Mouse (Mus musculus) heart, embryonic 11.5 days (tissue): ENCODE measurements around the gene Tbc1d10c. TPM values are rescaled to one million over a fixed set of nuclear protein-coding genes. Genes with fewer than 3 reads are reported as not detected.

Experiments
- ATAC-seq: fragments of 200-750 bp; cut with Nextera tagmentation; replicated peaks from 2 replicates; pipeline ENCODE4 v1.8.0; 2017; ENCODE audit warnings: moderate library complexity; ENCODE audit not compliant: insufficient number of reproducible peaks, low FRiP score, low TSS enrichment
- H3K27ac ChIP-seq: fragments of 300-500 bp; sonication (generic); 2 replicates; pipeline ENCODE4 v1.5.1; 2014; ENCODE audit warnings: mild to moderate bottlenecking, low read depth, low read length
- H3K27me3 ChIP-seq: fragments of 300-500 bp; sonication (generic); 2 replicates; pipeline ENCODE4 v1.6.1; 2014; ENCODE audit warnings: mild to moderate bottlenecking, low read length, mixed read lengths; ENCODE audit not compliant: control insufficient read depth, insufficient read depth
- H3K36me3 ChIP-seq: fragments of 300-500 bp; sonication (generic); 2 replicates; pipeline ENCODE4 v1.6.1; 2014; ENCODE audit warnings: mild to moderate bottlenecking, low read length, moderate library complexity, mixed read lengths; ENCODE audit not compliant: control insufficient read depth, insufficient read depth
- H3K4me1 ChIP-seq: fragments of 300-500 bp; sonication (generic); 2 replicates; pipeline ENCODE4 v1.6.1; 2014; ENCODE audit warnings: low read length; ENCODE audit not compliant: control insufficient read depth, insufficient read depth
- H3K4me2 ChIP-seq: fragments of 300-500 bp; sonication (generic); 2 replicates; pipeline ENCODE4 v1.6.1; 2014; ENCODE audit warnings: mild to moderate bottlenecking, moderate library complexity
- H3K4me3 ChIP-seq: fragments of 300-500 bp; sonication (generic); 2 replicates; pipeline ENCODE4 v1.5.1; 2014; ENCODE audit warnings: low read depth, low read length
- H3K9ac ChIP-seq: fragments of 300-500 bp; sonication (generic); 2 replicates; pipeline ENCODE4 v1.6.1; 2014; ENCODE audit warnings: mild to moderate bottlenecking, low read depth, low read length, moderate library complexity
- H3K9me3 ChIP-seq: fragments of 300-500 bp; sonication (generic); replicated peaks from 2 replicates; pipeline ENCODE4 v1.6.1; 2016; ENCODE audit warnings: low read length; ENCODE audit not compliant: control insufficient read depth
- WGBS: fragments of 180-500 bp; shearing (Covaris S2); extraction: QIAGEN DNeasy Blood & Tissue Kit; methylation state at CpG from one replicate; pipeline ENCODE4 v1.1.7; 2014; ENCODE audit not compliant: insufficient replicate concordance; 5-methylcytosine and 5-hydroxymethylcytosine counted together
- polyA plus RNA-seq: library from polyadenylated mRNA; unstranded; fragments of >200 nt; fragmentation: Nextera tagmentation; extraction: Ambion mirVana; gene quantifications from 2 replicates; pipeline ENCODE4 v1.2.1, GENCODE M21; 2014

Tbc1d10c gene
- polyA plus RNA-seq, 1 experiment from 2014 or later = 1.0 TPM

DNA sequence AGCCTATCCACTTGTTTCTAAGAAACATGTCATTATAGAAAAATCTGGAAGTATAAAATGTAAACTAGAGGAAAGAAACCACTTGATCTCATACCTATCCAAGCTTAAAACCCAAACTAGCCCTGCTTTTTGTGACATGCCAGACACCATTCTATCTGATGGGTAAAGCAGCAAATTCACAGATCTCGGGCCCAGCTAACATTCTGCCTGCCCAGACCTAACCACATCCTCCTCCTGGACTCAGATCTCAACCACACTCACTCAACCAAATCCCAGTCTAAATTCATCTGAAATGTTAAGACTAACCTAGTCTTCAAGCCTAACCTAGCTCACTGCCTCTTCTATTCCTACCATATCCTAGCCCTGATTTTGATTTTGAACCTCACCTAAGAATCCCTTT lies 27.7 kb upstream of the Tbc1d10c start:
- Histone ChIP-seq H3K4me3 (no peak overlapping the region), H3K9ac (no peak overlapping the region), H3K27me3 (peaks cover 47% of the 10 kb centered on the region), H3K4me2 (no peak overlapping the region), H3K4me1 (peaks cover 48% of the 10 kb centered on the region), H3K9me3 (no peaks in the 10 kb centered on the region), H3K27ac (no peak overlapping the region), H3K36me3 (no peaks in the 10 kb centered on the region)
- no peak for ATAC-seq
- 70% methylated on average over 1 of the region's 1 CpGs for WGBS

DNA sequence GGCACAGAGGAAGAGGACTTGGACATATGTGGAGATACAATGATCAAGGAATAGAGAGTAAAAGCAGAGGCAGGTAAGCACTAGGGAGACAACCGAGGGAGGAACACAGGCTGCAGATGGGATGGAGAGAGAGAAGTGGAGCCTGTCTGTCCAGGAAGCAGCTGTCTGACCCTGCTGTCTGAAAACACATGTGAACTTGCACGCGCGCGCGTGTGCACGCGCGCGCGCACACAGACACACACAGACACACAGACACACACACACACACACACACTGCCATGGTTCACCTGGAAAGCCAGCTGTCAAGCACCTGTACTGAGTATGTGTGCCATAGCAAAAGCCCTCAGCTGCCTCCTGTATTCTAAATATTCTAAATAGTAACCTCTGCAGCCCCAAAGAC lies 27.2 kb upstream of the Tbc1d10c start:
- H3K9me3 ChIP-seq = no peaks in the 10 kb centered on the region
- no peak overlapping the region for H3K4me2 ChIP-seq
- H3K4me1 ChIP-seq = peaks cover 53% of the 10 kb centered on the region
- no peaks in the 10 kb centered on the region for H3K36me3 ChIP-seq
- peaks cover 52% of the 10 kb centered on the region for H3K27me3 ChIP-seq
- H3K9ac ChIP-seq = no peak overlapping the region
- H3K4me3 ChIP-seq = no peak overlapping the region
- H3K27ac ChIP-seq = no peak overlapping the region
- WGBS = 78% methylated on average over 11 of the region's 11 CpGs
- no peak for ATAC-seq

- no peak for ATAC-seq
- H3K27me3 ChIP-seq = peaks cover 56% of the 10 kb centered on the region
- H3K4me1 ChIP-seq = peaks cover 57% of the 10 kb centered on the region
- H3K9ac ChIP-seq = no peak overlapping the region
- no peaks in the 10 kb centered on the region for H3K9me3 ChIP-seq
- 50% methylated on average over 3 of the region's 3 CpGs for WGBS
- H3K36me3 ChIP-seq = no peaks in the 10 kb centered on the region
- H3K4me2 ChIP-seq = no peak overlapping the region
- no peak overlapping the region for H3K27ac ChIP-seq
- H3K4me3 ChIP-seq = no peak overlapping the region
Observed at GRCm38 (mm10) chr19:4217855-4218254, 26.8 kb upstream of the Tbc1d10c start.

- no peak overlapping the region for H3K27ac ChIP-seq
- WGBS = 14% methylated on average over 5 of the region's 5 CpGs
Observed at GRCm38 (mm10) chr19:4217140-4217539, 26.1 kb upstream of the Tbc1d10c start.

GRCm38 (mm10) chr19:4216041-4216685 lies 25.1 kb upstream of the Tbc1d10c start:
- H3K4me2 ChIP-seq = peak overlapping the region; percentile 49
- peaks cover 51% of the 10 kb centered on the region for H3K4me1 ChIP-seq
- peaks cover 60% of the 10 kb centered on the region for H3K27me3 ChIP-seq
- ATAC-seq = no peak
- H3K9me3 ChIP-seq = no peaks in the 10 kb centered on the region
- H3K4me3 ChIP-seq = peak overlapping the region; percentile 6
- H3K36me3 ChIP-seq = no peaks in the 10 kb centered on the region
- 16% methylated on average over 14 of the region's 14 CpGs for WGBS
- H3K27ac ChIP-seq = no peak overlapping the region
- peak overlapping the region; percentile 47; the same call in 1 of the 2 replicates for H3K9ac ChIP-seq

More at GRCm38 (mm10) chr19:4217140-4217539, 26.1 kb upstream of the Tbc1d10c start:
- peaks cover 58% of the 10 kb centered on the region for H3K27me3 ChIP-seq
- no peaks in the 10 kb centered on the region for H3K9me3 ChIP-seq
- no peaks in the 10 kb centered on the region for H3K36me3 ChIP-seq
- H3K4me2 ChIP-seq = peak overlapping the region; percentile 20; the same call in 1 of the 2 replicates
- no peak overlapping the region; the same call in 1 of the 2 replicates for H3K9ac ChIP-seq
- no peak for ATAC-seq
- H3K4me1 ChIP-seq = peaks cover 60% of the 10 kb centered on the region
- H3K4me3 ChIP-seq = no peak overlapping the region

DNA sequence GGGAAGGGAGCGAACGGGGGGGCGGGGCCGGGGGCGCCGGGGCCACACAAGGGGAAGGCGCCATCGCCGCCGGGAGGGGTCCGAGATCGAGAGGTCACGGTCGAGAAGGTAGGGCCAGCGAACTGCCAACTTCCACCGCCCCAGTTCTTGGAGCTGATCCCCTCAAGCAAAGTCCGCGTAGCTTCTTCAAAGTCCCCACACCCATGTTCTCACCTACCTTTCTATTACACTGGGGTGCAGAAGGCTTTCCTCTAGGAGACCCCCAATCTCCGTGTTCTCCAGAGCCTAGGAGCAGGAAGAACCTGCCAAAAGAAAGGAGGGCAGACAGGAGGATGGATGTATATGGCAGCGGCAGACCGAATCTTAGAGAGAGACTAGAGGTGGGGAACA lies 24.4 kb upstream of the Tbc1d10c start:
- peaks cover 44% of the 10 kb centered on the region for H3K4me1 ChIP-seq

DNA sequence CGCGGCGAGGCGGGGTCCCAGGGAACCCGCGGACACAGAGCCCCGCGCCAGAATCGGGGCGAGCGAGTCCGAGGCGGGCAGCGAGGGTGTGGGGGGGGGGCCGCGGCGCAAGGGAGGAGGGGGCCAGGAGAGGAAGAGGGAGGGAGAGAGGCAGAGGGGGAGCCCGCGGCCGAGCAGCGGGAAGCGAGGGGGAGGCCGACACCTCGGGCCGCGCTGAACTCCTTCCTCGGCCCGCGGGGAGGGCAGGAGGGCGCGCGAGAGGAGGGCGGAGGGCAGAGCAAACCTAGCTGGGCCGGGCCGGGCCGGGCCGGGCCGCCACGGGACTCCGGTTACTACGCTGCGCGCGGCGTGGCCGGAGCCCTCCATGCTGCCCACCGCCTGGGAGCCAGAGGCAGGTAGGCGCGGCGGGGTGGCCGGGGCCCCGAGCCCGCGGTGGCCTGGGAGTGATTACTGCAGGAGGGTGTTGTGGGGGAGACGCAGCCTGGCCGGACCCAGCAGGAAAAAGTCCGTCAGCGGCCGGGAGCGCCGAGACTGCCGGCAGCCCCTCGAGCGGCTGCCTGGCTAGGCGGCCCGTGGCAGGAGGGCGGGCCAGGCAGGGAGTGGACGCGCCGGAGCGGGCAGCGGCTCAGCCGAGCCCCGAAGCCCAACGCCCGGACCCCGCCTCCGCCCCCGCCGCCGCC lies 23.8 kb upstream of the Tbc1d10c start:
- ATAC-seq = peak; percentile 7; the same call in 1 of the 2 replicates
- H3K9me3 ChIP-seq = no peaks in the 10 kb centered on the region
- H3K27me3 ChIP-seq = peaks cover 65% of the 10 kb centered on the region
- WGBS = 0% methylated on average over 43 of the region's 81 CpGs
- H3K36me3 ChIP-seq = no peaks in the 10 kb centered on the region
- H3K9ac ChIP-seq = peak overlapping the region; percentile 78
- H3K4me1 ChIP-seq = peaks cover 39% of the 10 kb centered on the region
- H3K4me3 ChIP-seq = peak overlapping the region; percentile 67
- peak overlapping the region; percentile 73 for H3K27ac ChIP-seq
- peak overlapping the region; percentile 100 for H3K4me2 ChIP-seq

More for the DNA sequence above, 24.4 kb upstream of the Tbc1d10c start:
- Histone ChIP-seq H3K4me2 (peak overlapping the region; percentile 100), H3K9me3 (no peaks in the 10 kb centered on the region), H3K27me3 (peaks cover 64% of the 10 kb centered on the region), H3K9ac (peak overlapping the region; percentile 78; the same call in 1 of the 2 replicates), H3K4me3 (peak overlapping the region; percentile 67), H3K27ac (peak overlapping the region; percentile 73; the same call in 1 of the 2 replicates), H3K36me3 (no peaks in the 10 kb centered on the region)
- ATAC-seq = no peak
- WGBS = 1% methylated on average over 21 of the region's 21 CpGs

DNA sequence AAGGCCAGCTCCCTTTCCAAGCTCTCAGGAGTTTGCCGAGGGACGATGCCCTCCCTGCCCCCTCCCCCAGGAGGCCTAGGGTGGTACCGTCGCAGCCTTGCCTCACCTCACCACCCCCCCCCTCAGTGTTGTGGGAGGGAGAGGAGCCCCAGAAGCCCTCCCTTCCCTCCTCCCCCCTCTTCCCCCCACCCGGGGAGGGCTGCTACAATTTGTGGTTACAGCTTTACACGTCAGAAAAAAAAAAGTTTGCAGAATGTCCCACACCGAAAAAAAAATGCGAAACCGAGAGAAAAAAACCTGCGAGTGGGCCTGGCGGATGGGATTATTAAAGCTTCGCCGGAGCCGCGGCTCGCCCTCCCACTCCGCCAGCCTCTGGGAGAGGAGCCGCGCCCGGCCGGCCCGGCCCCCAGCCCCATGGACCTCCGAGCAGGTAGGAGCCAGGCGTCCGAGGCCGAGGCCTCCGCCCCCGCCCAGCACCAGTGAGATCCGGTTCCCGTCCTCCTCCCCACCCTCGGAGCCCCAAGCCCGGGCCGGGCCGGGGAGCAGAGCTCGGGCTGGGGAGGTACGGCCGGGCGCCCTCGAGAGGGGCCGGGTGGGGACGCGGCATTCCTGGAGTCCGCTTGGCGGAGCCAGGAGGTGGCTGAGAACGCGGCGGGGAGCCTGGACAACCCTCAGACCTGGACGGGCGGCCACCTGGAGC lies 23.1 kb upstream of the Tbc1d10c start, which contains the start of the genes Clcf1 and AC109138.7:
Gene Clcf1 (plus strand): TSS at position 168 of the 700 bp plus-strand sequence.
Gene AC109138.7 (plus strand): TSS at position 287 of the 700 bp plus-strand sequence.
- no peaks in the 10 kb centered on the region for H3K36me3 ChIP-seq
- H3K4me1 ChIP-seq = peaks cover 35% of the 10 kb centered on the region
- H3K4me2 ChIP-seq = peak within 1 kb of the TSS; percentile 100
- ATAC-seq = peak; percentile 52; the same call in 1 of the 2 replicates
- H3K27ac ChIP-seq = peak within 1 kb of the TSS; percentile 73
- H3K9ac ChIP-seq = peak within 1 kb of the TSS; percentile 78
- peaks cover 65% of the 10 kb centered on the region for H3K27me3 ChIP-seq
- WGBS = 2% methylated on average over 48 of the region's 49 CpGs
- no peaks in the 10 kb centered on the region for H3K9me3 ChIP-seq
- peak within 1 kb of the TSS; percentile 67 for H3K4me3 ChIP-seq
